ENCODE assay signal across 33 mouse cellular contexts in the genomic region with DNA sequence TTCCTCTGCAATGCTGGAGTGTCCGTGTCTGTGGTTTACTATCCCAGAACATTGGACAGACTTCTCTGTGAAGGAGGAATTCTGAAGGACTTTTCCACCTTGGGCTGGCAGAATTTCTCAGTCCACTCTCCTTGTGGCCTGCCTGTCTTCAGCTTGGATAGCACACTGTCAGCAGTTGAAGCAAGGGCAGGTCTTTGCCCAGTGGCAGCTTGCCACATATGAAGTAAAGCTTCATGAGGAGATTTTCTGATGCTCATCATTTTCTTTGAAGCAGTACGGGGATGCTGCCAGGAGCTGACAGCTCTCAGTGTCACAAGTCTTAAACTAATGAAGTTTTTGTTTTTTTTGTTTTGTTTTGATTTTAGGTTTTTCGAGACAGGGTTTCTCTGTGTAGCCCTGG. TPM values are rescaled to one million over a fixed set of nuclear protein-coding genes. Genes with fewer than 3 reads are reported as not detected.
DNase-seq lines count a peak whose midpoint lies in the region; ATAC-seq and TF ChIP-seq lines count a peak whose summit lies in the region.
"Had no signal": no experiment of that assay in that cellular context is flagged by ENCODE, and none has a peak within 500 bp of the region (broad histone marks: within the 10 kb centered on the region; RNA-seq: fewer than 3 reads in every experiment).

No protein-coding gene starts in this region.

- TF ChIP-seq POLR2A in bone marrow macrophage, adult 2 months (IDR thresholded peaks at IDR 0.05; ENCODE audit: borderline replicate concordance, low read depth, low read length) = no peak

- no peaks in the 10 kb centered on the region for H3K9me3 ChIP-seq in kidney, embryonic 14.5 days (ENCODE audit: control insufficient read depth, low read length)
- no peaks in the 10 kb centered on the region for H3K9me3 ChIP-seq in intestine, postnatal 0 days (ENCODE audit: control insufficient read depth)
- H3K9me3 ChIP-seq: embryonic facial prominence, embryonic 12.5 days; embryonic facial prominence, embryonic 15.5 days; G1E; heart, embryonic 12.5 days; heart, embryonic 15.5 days; hindbrain, embryonic 10.5 days; hindbrain, embryonic 13.5 days had no signal

- TF ChIP-seq CTCF in bone marrow macrophage, adult 2 months (IDR thresholded peaks at IDR 0.05; ENCODE audit: low read depth, low read length) = no peak
- no peak for TF ChIP-seq CTCF in intestine, postnatal 0 days (IDR thresholded peaks at IDR 0.05; ENCODE audit: low read depth)

- H3K4me1 ChIP-seq in kidney, embryonic 14.5 days (ENCODE audit: control insufficient read depth, insufficient read depth, low read length) = 0 out of 2 replicates have a peak, but pooled peaks cover 4% of the 10 kb centered on the region
- peaks cover 10% of the 10 kb centered on the region for H3K4me1 ChIP-seq in bone marrow macrophage, adult 2 months (ENCODE audit: control insufficient read depth, insufficient read depth, low read length)
- H3K4me1 ChIP-seq in intestine, postnatal 0 days (replicated peaks; ENCODE audit: control insufficient read depth, insufficient read depth, low read length) = no peaks in the 10 kb centered on the region
- H3K4me1 ChIP-seq: embryonic facial prominence, embryonic 12.5 days had no signal

- H3K4me3 ChIP-seq in kidney, embryonic 14.5 days (ENCODE audit: low read length) = no peak overlapping the region
- no peak overlapping the region for H3K4me3 ChIP-seq in bone marrow macrophage, adult 2 months (ENCODE audit: insufficient read depth, low read length)
- no peak overlapping the region for H3K4me3 ChIP-seq in intestine, postnatal 0 days (ENCODE audit: low read depth, low read length)
- H3K4me3 ChIP-seq: embryonic facial prominence, embryonic 12.5 days; embryonic facial prominence, embryonic 15.5 days; gastrocnemius, adult 2 months; heart, embryonic 12.5 days; heart, embryonic 15.5 days; hindbrain, embryonic 10.5 days; hindbrain, embryonic 13.5 days had no signal

- 87% methylated on average over 3 of the region's 3 CpGs for WGBS in kidney, embryonic 14.5 days
- 81% methylated on average over 3 of the region's 3 CpGs for WGBS in intestine, postnatal 0 days

- no peak overlapping the region for H3K4me2 ChIP-seq in kidney, embryonic 14.5 days (replicated peaks; ENCODE audit: low read depth, low read length)
- no peak overlapping the region for H3K4me2 ChIP-seq in intestine, postnatal 0 days (replicated peaks; ENCODE audit: low read depth)
- H3K4me2 ChIP-seq: embryonic facial prominence, embryonic 12.5 days; embryonic facial prominence, embryonic 15.5 days; heart, embryonic 12.5 days; heart, embryonic 15.5 days; hindbrain, embryonic 13.5 days had no signal

- H3K27ac ChIP-seq in kidney, embryonic 14.5 days (ENCODE audit: low read depth, low read length) = no peak overlapping the region
- peak overlapping the region; percentile 58 for H3K27ac ChIP-seq in bone marrow macrophage, adult 2 months (ENCODE audit: insufficient read depth, low read depth, low read length)
- no peak overlapping the region for H3K27ac ChIP-seq in intestine, postnatal 0 days (ENCODE audit: low read depth, low read length)
- H3K27ac ChIP-seq: embryonic facial prominence, embryonic 12.5 days; embryonic facial prominence, embryonic 15.5 days; gastrocnemius, adult 2 months; heart, embryonic 15.5 days; hindbrain, embryonic 10.5 days; hindbrain, embryonic 13.5 days had no signal

- H3K9ac ChIP-seq in kidney, embryonic 14.5 days (ENCODE audit: low read depth, low read length) = no peak overlapping the region
- no peak overlapping the region for H3K9ac ChIP-seq in intestine, postnatal 0 days (ENCODE audit: low read depth, low read length)
- H3K9ac ChIP-seq: embryonic facial prominence, embryonic 12.5 days; embryonic facial prominence, embryonic 15.5 days; forebrain, postnatal 0 days; heart, embryonic 12.5 days; heart, embryonic 15.5 days; hindbrain, embryonic 13.5 days had no signal

- H3K27me3 ChIP-seq in kidney, embryonic 14.5 days (ENCODE audit: control insufficient read depth, insufficient read depth, low read length) = no peaks in the 10 kb centered on the region
- H3K27me3 ChIP-seq in intestine, postnatal 0 days (replicated peaks; ENCODE audit: control insufficient read depth, insufficient read depth, low read length) = no peaks in the 10 kb centered on the region
- H3K27me3 ChIP-seq: CH12.LX; embryonic facial prominence, embryonic 12.5 days; embryonic facial prominence, embryonic 15.5 days; heart, embryonic 12.5 days; heart, embryonic 15.5 days; hindbrain, embryonic 13.5 days had no signal

- H3K36me3 ChIP-seq in kidney, embryonic 14.5 days (ENCODE audit: control insufficient read depth, insufficient read depth, low read length) = no peaks in the 10 kb centered on the region
- H3K36me3 ChIP-seq in intestine, postnatal 0 days (ENCODE audit: control insufficient read depth, insufficient read depth) = no peaks in the 10 kb centered on the region
- H3K36me3 ChIP-seq: embryonic facial prominence, embryonic 12.5 days; embryonic facial prominence, embryonic 15.5 days; G1E; heart, embryonic 12.5 days; heart, embryonic 15.5 days; hindbrain, embryonic 10.5 days; hindbrain, embryonic 13.5 days had no signal

- DNase-seq in kidney, adult 18-20 months = peak; percentile 32
- DNase-seq in kidney, postnatal 10 days = peak; percentile 58
- DNase-seq in kidney, postnatal 36 days = peak; percentile 72 to 80
- no peak for DNase-seq in ovary, adult 18-20 months (ENCODE audit: low spot score)
- no peak for DNase-seq in adrenal gland, adult 8-10 months
- DNase-seq: adrenal gland, adult 2 months; adrenal gland, postnatal 25 days; B cell, adult 2 months; cerebellum, adult 11 months; cerebellum, adult 2 months; cerebellum, adult 9-11 months; cerebellum, postnatal 25 days; forebrain, postnatal 0 days; gastrocnemius, adult 2 months; gastrocnemius, postnatal 25 days; heart, adult 18-20 months; heart, postnatal 10 days; heart, postnatal 36 days had no signal

- ATAC-seq in kidney, embryonic 14.5 days (ENCODE audit: low FRiP score, low TSS enrichment) = no peak
- no peak for ATAC-seq in intestine, postnatal 0 days
- ATAC-seq: forebrain, embryonic 14.5 days; forebrain, postnatal 0 days; hindbrain, embryonic 16.5 days had no signal

RNA-seq across cellular contexts. Expression of a gene that starts 3.6 kb away (rescaled TPM):
- 90.5 and 110 TPM in 2 replicates for polyA plus RNA-seq in kidney, embryonic 14.5 days (2014; fragmentation: Nextera tagmentation; extraction: Ambion mirVana)
- 259 and 279 TPM in 2 replicates for polyA plus RNA-seq in bone marrow macrophage, adult 2 months (2012; ENCODE audit: insufficient read depth, insufficient read length, missing spikeins)
- 191 and 210 TPM in 2 replicates for polyA plus RNA-seq in intestine, postnatal 0 days (2015; fragmentation: Nextera tagmentation; extraction: Ambion mirVana)
- 100 to 1,000 TPM; 128 to 260 (median 184) TPM for total RNA-seq in adrenal gland, adult 8-10 months (2022)

RNA-seq across cellular contexts. Expression of a gene that starts 7.9 kb away (rescaled TPM):
- not detected in 2 replicates for polyA plus RNA-seq in kidney, embryonic 14.5 days (2014; fragmentation: Nextera tagmentation; extraction: Ambion mirVana)
- not detected in 2 replicates for polyA plus RNA-seq in bone marrow macrophage, adult 2 months (2012; ENCODE audit: insufficient read depth, insufficient read length, missing spikeins)
- polyA plus RNA-seq in intestine, postnatal 0 days (2015; fragmentation: Nextera tagmentation; extraction: Ambion mirVana) = not detected in 2 replicates
- not detected for total RNA-seq in adrenal gland, adult 8-10 months (2022)
- total RNA-seq: adrenal gland, adult 2 months; adrenal gland, postnatal 25 days; CH12.LX; common myeloid progenitor, adult 5-6 weeks; forebrain, postnatal 0 days; G1E; gastrocnemius, adult 2 months; gastrocnemius, postnatal 25 days; heart, adult 18-20 months; heart, postnatal 10 days; heart, postnatal 36 days had no signal
- polyA plus RNA-seq: cerebellum, adult 2 months; embryonic facial prominence, embryonic 12.5 days; embryonic facial prominence, embryonic 15.5 days; forebrain, embryonic 11.5 days; forebrain, embryonic 14.5 days; forebrain, postnatal 0 days; G1E; heart, embryonic 12.5 days; heart, embryonic 15.5 days; hindbrain, embryonic 10.5 days; hindbrain, embryonic 13.5 days; hindbrain, embryonic 16.5 days had no signal

RNA-seq across cellular contexts. Expression of a gene that starts 11.2 kb away (rescaled TPM):
- 12.1 and 14.5 TPM in 2 replicates for polyA plus RNA-seq in kidney, embryonic 14.5 days (2014; fragmentation: Nextera tagmentation; extraction: Ambion mirVana)
- 6.0 and 7.2 TPM in 2 replicates for polyA plus RNA-seq in bone marrow macrophage, adult 2 months (2012; ENCODE audit: insufficient read depth, insufficient read length, missing spikeins)
- 4.1 and 4.6 TPM in 2 replicates for polyA plus RNA-seq in intestine, postnatal 0 days (2015; fragmentation: Nextera tagmentation; extraction: Ambion mirVana)
- 10 to 100 TPM in 3 of 4 experiments, 1 to 10 TPM in 1; 9.1 to 16.0 (median 12.9) TPM for total RNA-seq in adrenal gland, adult 8-10 months (2022)

RNA-seq across cellular contexts. Expression of a gene that starts 40.3 kb away (rescaled TPM):
- 11.5 and 13.2 TPM in 2 replicates for polyA plus RNA-seq in kidney, embryonic 14.5 days (2014; fragmentation: Nextera tagmentation; extraction: Ambion mirVana)
- 85.2 and 95.7 TPM in 2 replicates for polyA plus RNA-seq in bone marrow macrophage, adult 2 months (2012; ENCODE audit: insufficient read depth, insufficient read length, missing spikeins)
- 24.2 and 26.2 TPM in 2 replicates for polyA plus RNA-seq in intestine, postnatal 0 days (2015; fragmentation: Nextera tagmentation; extraction: Ambion mirVana)
- total RNA-seq in adrenal gland, adult 8-10 months (2022) = 100 to 1,000 TPM; 136 to 188 (median 157) TPM

Comparison
In these comparisons a context has a peak if more than half of its experiments do, and no peak if none do; other contexts are left out.
1. DNase-seq: peak in kidney, adult 18-20 months (single experiment), kidney, postnatal 10 days (single experiment) and kidney, postnatal 36 days (2 of 2); none in ovary, adult 18-20 months (single experiment) and adrenal gland, adult 8-10 months (single experiment).